Mouse (Mus musculus) neural tube, embryonic 12.5 days (tissue): ENCODE data around the gene Smim22. TPM values are rescaled to one million over a fixed set of nuclear protein-coding genes. Genes with fewer than 3 reads are reported as not detected.
A peak's percentile ranks its signal among the peaks of the same experiment; 100 is the strongest.

Experiments
- ATAC-seq: fragments of 200-750 bp; cut with Nextera tagmentation; 2 replicates; pipeline ENCODE4 v1.8.0; 2017; ENCODE audit warnings: low read depth, mild to moderate bottlenecking, moderate TSS enrichment, moderate library complexity; ENCODE audit not compliant: low FRiP score
- H3K27ac ChIP-seq: fragments of 300-500 bp; sonication (generic); 2 replicates; pipeline ENCODE4 v1.5.1; 2016
- H3K27me3 ChIP-seq: fragments of 300-500 bp; sonication (generic); replicated peaks from 2 replicates; pipeline ENCODE4 v1.6.1; 2016; ENCODE audit warnings: mild to moderate bottlenecking
- H3K36me3 ChIP-seq: fragments of 300-500 bp; sonication (generic); 2 replicates; pipeline ENCODE4 v1.6.1; 2016; ENCODE audit warnings: mild to moderate bottlenecking
- H3K4me1 ChIP-seq: fragments of 300-500 bp; sonication (generic); 2 replicates; pipeline ENCODE4 v1.6.1; 2016
- H3K4me2 ChIP-seq: fragments of 300-500 bp; sonication (generic); replicated peaks from 2 replicates; pipeline ENCODE4 v1.6.1; 2016; ENCODE audit warnings: mild to moderate bottlenecking
- H3K4me3 ChIP-seq: fragments of 300-500 bp; sonication (generic); 2 replicates; pipeline ENCODE4 v1.5.1; 2016
- H3K9ac ChIP-seq: fragments of 300-500 bp; sonication (generic); 2 replicates; pipeline ENCODE4 v1.6.1; 2016; ENCODE audit warnings: mild to moderate bottlenecking
- H3K9me3 ChIP-seq: fragments of 300-500 bp; sonication (generic); 2 replicates; pipeline ENCODE4 v1.6.1; 2016; ENCODE audit warnings: mild to moderate bottlenecking
- WGBS: fragments of 180-500 bp; shearing (Covaris S2); methylation state at CpG from one replicate; pipeline ENCODE4 v1.1.7; 2016; 5-methylcytosine and 5-hydroxymethylcytosine counted together
- polyA plus RNA-seq: library from polyadenylated mRNA; unstranded; fragments of >200 nt; fragmentation: Nextera tagmentation; extraction: Ambion mirVana; gene quantifications from 2 replicates; pipeline ENCODE4 v1.2.1, GENCODE M21; 2016

The Smim22 gene
- polyA plus RNA-seq, 1 experiment from 2014 or later = not detected

DNA sequence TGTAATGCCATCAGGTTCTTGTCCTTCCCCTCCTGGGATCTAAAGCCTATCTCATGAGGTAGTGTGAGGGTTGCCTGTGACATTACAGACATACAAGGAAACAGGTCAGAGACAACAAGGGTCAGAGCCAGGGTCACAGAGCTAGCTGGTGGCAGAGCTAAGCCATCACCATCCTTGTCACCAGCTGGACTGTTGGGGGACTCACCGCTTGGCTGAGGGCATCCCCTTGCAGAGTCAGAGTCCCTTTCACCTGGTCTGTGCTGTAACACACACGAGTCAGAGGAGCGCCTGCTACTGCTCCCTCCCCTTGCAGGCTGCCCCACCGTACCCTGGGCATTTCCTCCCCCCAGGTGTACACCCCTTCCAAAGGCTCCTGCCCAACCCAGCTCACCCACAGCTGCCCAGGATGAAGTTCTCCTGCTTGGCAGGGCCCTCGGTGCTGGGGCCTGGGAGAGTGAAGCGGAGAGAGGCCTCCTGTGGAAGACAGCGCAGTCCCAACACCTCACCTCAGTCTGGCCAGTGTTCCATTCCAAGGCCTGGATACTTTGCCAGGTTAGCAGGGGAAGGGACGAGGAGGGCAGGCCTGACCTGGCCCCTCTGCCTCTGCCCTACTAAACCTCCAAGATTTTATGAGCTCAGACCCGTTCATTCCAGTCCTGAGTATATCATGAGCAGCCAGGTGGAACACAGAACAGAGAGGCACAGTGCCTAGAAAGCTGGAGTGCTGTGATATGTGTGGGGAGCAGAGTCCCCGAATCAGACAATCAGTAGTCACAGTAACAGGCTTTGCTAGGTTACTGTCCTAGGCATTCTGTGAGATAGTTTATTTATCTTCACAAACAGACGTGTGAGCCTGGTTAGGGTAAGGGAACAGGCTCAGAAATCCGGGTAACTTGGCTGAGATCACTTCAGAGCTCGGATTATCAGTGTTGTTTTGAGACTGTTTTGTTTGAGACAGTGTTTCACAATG, 5.2 kb downstream of the Smim22 start:
- no peaks in the 10 kb centered on the region for H3K9me3 ChIP-seq
- H3K27ac ChIP-seq = no peak overlapping the region; the same call in 1 of the 2 replicates
- no peak for ATAC-seq

DNA sequence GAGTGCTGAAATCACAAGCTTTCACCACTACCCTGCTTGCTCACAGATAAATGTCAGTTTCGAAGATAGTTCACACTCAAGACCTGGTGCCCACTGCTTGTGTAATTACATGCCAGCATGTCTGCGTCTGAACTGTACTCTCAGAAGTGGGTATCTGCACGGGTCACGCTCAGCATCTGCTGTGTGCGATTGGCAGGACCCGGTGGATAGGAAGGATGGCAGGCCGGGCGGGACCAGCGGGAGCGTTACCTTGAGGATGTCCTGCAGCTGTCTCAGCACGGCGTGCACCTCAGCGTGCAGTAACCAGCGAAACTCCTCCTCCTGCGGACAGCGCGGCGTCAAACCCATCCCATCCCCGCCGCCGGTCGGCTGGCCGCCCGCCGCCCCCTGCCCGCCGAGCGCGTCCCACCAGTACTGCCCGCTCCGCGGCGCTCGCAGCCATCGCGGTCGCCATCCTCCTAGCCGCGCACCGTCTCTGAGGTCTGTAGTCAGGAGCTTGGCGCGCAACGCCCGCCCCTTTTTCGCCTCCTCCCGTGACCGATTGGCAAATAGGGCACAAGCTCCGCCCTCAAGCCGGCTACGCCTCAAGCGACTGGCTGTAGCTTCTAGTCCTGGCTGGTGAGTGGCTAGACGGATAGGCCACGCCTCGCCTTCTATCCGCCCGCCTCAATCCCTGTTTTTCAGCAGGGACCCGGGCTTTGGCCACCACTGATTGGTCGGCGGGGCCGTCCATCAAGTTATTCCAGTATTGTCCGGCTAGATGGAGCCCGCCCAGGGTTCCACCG, 6.2 kb downstream of the Smim22 start, which contains the start of gene Rogdi:
Gene Rogdi (minus strand): TSS at position 500 of the 785 bp plus-strand sequence.
- no peaks in the 10 kb centered on the region for H3K27me3 ChIP-seq
- peaks cover 14% of the 10 kb centered on the region for H3K4me1 ChIP-seq
- H3K27ac ChIP-seq = no peak within 1 kb of the TSS; the same call in 1 of the 2 replicates
- peak within 1 kb of the TSS; percentile 78 for H3K4me2 ChIP-seq
- 1% methylated on average over 62 of the region's 63 CpGs for WGBS
- H3K4me3 ChIP-seq = peak within 1 kb of the TSS; percentile 45
- H3K9ac ChIP-seq = peak within 1 kb of the TSS; percentile 59
- peaks cover 51% of the 10 kb centered on the region for H3K36me3 ChIP-seq
- H3K9me3 ChIP-seq = no peaks in the 10 kb centered on the region
- ATAC-seq = peak; percentile 98

More for the DNA sequence above, 5.2 kb downstream of the Smim22 start:
- Histone ChIP-seq H3K4me1 (peaks cover 14% of the 10 kb centered on the region), H3K4me3 (peak overlapping the region; percentile 45), H3K27me3 (no peaks in the 10 kb centered on the region), H3K4me2 (peak overlapping the region; percentile 78), H3K36me3 (peaks cover 42% of the 10 kb centered on the region), H3K9ac (peak overlapping the region; percentile 59)
- 55% methylated on average over 13 of the region's 13 CpGs for WGBS

DNA sequence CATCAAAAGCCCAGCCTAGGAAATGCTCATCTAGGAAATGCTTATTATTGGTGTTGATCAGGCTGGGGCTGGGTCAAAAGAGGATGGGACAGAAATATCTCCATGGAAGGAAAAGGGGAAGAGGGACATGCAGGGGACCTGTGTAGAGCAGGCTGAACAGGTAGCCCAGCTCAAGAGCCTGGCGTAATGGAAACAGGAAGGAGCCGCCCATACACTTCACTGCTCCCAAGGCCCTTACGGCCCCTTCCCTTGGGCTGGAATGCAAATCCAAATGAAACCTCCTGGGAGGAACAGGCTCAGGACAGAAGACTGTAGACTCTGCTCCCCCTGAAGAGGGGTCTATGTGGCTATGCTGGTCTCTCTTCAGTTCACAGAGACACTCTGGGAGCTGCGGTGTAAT, 7.5 kb downstream of the Smim22 start:
- peaks cover 58% of the 10 kb centered on the region for H3K36me3 ChIP-seq
- peaks cover 14% of the 10 kb centered on the region for H3K4me1 ChIP-seq
- no peak overlapping the region for H3K4me2 ChIP-seq
- no peaks in the 10 kb centered on the region for H3K9me3 ChIP-seq
- no peak overlapping the region for H3K9ac ChIP-seq
- ATAC-seq = no peak
- H3K27me3 ChIP-seq = no peaks in the 10 kb centered on the region
- H3K27ac ChIP-seq = no peak overlapping the region
- 92% methylated on average over 4 of the region's 4 CpGs for WGBS
- H3K4me3 ChIP-seq = no peak overlapping the region

DNA sequence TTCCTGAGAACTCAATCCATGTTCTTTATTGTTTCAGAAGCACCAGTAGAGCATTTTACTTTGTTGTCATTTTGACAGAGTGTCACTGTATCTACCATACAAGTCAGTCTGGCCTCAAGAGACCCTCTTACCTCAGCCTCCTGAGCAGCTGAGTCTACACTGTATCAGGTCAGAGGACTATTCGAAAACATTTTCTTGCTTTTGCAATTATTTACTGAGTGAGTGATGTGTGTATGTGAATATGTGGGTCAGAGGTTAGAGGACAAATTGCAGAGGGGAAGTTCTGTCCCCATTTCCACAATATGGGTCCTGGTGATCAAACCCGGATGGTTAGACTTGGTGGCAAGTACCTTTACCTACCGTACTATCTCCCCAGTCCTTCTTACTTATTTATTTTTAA, 16.9 kb downstream of the Smim22 start:
- Histone ChIP-seq H3K27me3 (no peaks in the 10 kb centered on the region), H3K4me1 (no peaks in the 10 kb centered on the region), H3K9ac (no peak overlapping the region), H3K4me2 (no peak overlapping the region), H3K4me3 (no peak overlapping the region), H3K27ac (no peak overlapping the region), H3K9me3 (no peaks in the 10 kb centered on the region), H3K36me3 (peaks cover 93% of the 10 kb centered on the region)
- ATAC-seq = no peak
- 98% methylated on average over 3 of the region's 3 CpGs for WGBS

DNA sequence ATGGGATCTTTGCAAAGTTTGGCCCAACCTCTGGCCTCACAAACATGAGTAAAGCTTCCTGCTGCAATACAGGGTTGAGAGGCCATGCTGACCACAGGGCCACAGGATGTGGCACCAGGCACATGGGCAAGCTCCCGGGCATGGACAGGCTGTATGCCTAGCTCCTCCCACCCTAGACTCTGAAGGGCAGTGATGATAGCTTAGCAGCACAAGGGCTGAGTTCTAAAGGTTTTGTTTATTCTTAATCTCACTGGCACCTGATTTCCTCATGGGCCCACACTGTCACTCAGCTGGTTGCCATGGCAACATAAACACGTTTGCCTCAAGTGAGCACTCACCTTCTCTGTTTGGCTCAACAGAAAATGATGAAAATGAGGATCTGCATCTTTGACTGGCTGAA, 22.8 kb downstream of the Smim22 start:
- no peak overlapping the region for H3K9ac ChIP-seq
- no peaks in the 10 kb centered on the region for H3K4me1 ChIP-seq
- WGBS = 80% methylated on average over 2 of the region's 2 CpGs
- H3K27me3 ChIP-seq = no peaks in the 10 kb centered on the region
- ATAC-seq = no peak
- no peak overlapping the region for H3K4me3 ChIP-seq
- H3K9me3 ChIP-seq = no peaks in the 10 kb centered on the region
- no peak overlapping the region for H3K27ac ChIP-seq
- H3K36me3 ChIP-seq = peaks cover 98% of the 10 kb centered on the region
- H3K4me2 ChIP-seq = no peak overlapping the region

DNA sequence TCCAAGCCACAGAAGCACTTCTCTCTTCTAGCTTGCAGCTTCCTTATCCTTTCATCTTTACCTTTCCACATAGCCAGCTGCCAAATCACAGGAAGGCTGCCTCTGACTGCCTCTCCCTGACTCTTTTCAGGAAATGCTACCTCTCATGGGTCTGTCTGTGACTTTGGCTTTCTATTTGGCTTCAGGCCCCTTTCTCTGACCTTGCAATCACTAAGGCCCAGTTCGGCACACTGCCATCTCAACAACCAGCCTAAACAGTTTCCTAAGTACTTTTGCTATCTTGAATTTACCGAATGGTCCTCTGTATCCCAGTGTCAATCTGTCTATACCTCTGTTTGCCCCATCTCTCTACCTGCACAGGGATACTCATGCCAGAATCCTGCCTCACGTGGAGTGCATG, 28.5 kb downstream of the Smim22 start:
- H3K4me2 ChIP-seq = no peak overlapping the region
- ATAC-seq = no peak
- H3K4me1 ChIP-seq = no peaks in the 10 kb centered on the region
- H3K27ac ChIP-seq = no peak overlapping the region
- no peak overlapping the region for H3K4me3 ChIP-seq
- no peaks in the 10 kb centered on the region for H3K9me3 ChIP-seq
- H3K36me3 ChIP-seq = peaks cover 95% of the 10 kb centered on the region
- no peak overlapping the region for H3K9ac ChIP-seq
- WGBS = 96% methylated on average over 3 of the region's 3 CpGs
- H3K27me3 ChIP-seq = no peaks in the 10 kb centered on the region

DNA sequence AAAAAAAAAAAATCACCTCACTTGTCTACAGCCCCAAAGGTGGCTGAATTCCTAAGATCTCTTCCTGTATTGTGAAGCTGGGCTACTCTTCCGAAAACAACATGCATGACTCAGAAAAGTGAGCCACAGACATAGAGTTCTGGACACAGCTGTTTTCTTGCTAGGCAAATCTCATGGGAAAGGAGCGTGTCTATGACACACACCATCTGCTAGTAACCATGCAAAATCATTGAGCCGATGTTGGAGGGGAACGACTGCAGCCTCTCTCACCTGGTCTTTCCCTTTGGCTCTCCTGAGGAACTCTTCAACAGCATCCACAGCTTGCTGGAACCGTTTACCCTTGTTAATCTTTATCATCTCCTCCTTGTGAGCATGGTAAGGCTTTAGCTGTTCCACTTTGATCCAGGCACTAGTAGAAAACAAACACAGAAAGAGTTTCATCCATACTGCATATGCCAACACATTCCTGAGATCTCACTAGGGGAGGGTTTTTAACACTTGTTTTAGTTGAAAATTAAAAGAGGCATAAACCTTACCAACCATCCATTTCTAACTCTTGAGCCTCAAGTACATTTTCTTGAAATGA, 29.7 kb downstream of the Smim22 start:
- ATAC-seq = no peak
- H3K4me2 ChIP-seq = no peak overlapping the region
- H3K27me3 ChIP-seq = no peaks in the 10 kb centered on the region
- H3K4me3 ChIP-seq = no peak overlapping the region
- no peak overlapping the region for H3K27ac ChIP-seq
- no peak overlapping the region for H3K9ac ChIP-seq
- H3K9me3 ChIP-seq = no peaks in the 10 kb centered on the region
- no peaks in the 10 kb centered on the region for H3K4me1 ChIP-seq
- WGBS = 83% methylated on average over 5 of the region's 5 CpGs
- H3K36me3 ChIP-seq = peaks cover 95% of the 10 kb centered on the region

DNA sequence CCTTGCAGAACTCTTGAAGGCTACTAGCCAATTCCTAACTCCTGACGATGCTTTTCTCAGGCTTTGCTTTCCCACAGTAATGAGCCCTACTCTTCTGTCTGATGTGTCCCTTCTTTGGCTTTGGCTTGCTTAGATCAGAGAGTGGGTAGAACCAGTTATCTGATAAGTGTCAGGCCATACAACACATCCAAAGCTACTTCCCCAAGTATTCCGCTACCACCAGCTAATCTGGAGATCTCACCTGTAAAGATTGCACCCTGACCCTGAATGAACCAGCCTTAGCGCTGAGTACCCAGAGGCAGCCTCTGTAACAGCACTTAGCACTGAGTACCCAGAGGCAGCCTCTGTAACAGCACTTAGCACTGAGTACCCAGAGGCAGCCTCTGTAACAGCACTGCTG, 38.2 kb downstream of the Smim22 start:
- Histone ChIP-seq H3K4me2 (no peak overlapping the region), H3K36me3 (peaks cover 69% of the 10 kb centered on the region), H3K27me3 (no peaks in the 10 kb centered on the region), H3K9me3 (no peaks in the 10 kb centered on the region), H3K4me1 (peaks cover 16% of the 10 kb centered on the region), H3K27ac (no peak overlapping the region), H3K4me3 (no peak overlapping the region), H3K9ac (no peak overlapping the region)
- 98% methylated on average over 3 of the region's 3 CpGs for WGBS
- ATAC-seq = no peak

DNA sequence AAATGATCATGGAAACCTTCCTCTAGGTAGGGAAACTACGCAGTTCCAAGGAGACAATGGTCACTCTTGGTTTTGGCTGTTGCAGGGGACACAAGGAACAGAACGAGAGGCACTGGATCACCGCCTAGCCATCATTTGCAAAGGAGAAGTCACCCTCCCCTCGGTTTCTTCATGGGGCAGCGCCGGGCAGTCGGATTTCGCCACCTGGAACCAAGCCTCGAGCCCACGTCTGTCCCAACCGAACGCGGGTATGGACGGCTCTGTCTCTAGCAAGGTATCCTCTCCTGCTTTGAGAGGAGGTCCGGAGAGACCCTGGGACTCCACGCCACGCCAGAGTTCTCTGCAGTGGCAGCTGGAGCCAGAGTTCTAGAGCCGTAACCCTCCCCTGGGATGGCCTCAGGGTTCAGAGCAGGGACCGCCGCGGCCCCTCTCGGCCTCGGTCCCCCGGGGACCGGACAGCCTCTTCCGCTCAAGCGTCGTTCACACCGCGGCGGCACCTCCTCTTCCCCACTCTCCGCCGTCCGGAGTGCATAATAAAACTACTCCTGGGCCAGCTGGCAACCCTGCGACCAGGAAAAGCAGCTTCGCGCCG, 42.2 kb downstream of the Smim22 start:
- WGBS = under 1% methylated on average over 38 of the region's 38 CpGs

DNA sequence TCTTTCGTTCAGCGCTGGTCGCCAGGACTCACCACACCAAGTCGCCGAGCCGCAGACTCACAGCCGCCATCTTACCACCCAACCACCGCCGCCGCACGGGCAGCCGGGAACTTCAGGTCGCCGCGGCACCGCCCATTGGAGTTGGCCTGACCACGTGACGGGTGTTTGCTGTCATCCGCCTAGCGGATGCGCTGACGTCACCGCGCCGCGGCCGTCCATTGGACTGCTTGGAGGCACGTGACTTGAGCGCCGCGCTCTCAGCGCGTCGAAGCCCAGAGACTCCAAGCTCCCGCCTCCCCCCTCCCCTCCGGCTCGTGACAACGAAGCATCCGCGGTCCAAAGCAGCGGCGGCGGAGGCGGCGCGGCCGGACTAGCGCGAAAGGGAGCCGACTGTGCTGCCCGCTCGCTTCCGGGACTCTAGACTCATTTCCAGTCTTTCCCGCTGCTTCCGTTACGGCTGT, 42.7 kb downstream of the Smim22 start, which contains the start of the genes Glyr1 and Ubn1:
Gene Glyr1 (minus strand): TSS at position 90 of the 461 bp plus-strand sequence.
Gene Ubn1 (plus strand): TSS at position 284 of the 461 bp plus-strand sequence.
- Histone ChIP-seq H3K36me3 (peaks cover 35% of the 10 kb centered on the region), H3K9ac (peak within 1 kb of the TSS; percentile 92), H3K4me2 (peak within 1 kb of the TSS; percentile 97), H3K27me3 (no peaks in the 10 kb centered on the region), H3K4me1 (peaks cover 21% of the 10 kb centered on the region), H3K9me3 (no peaks in the 10 kb centered on the region), H3K4me3 (peak within 1 kb of the TSS; percentile 97), H3K27ac (peak within 1 kb of the TSS; percentile 90)
- WGBS = under 1% methylated on average over 56 of the region's 56 CpGs
- peak; percentile 99 for ATAC-seq

More for the DNA sequence above, 42.2 kb downstream of the Smim22 start:
- peak; percentile 54 for ATAC-seq
- Histone ChIP-seq H3K27ac (peak overlapping the region; percentile 86), H3K9me3 (no peaks in the 10 kb centered on the region), H3K4me1 (peaks cover 21% of the 10 kb centered on the region), H3K4me2 (peak overlapping the region; percentile 88), H3K27me3 (no peaks in the 10 kb centered on the region), H3K36me3 (peaks cover 40% of the 10 kb centered on the region), H3K9ac (peak overlapping the region; percentile 92), H3K4me3 (peak overlapping the region; percentile 97)

DNA sequence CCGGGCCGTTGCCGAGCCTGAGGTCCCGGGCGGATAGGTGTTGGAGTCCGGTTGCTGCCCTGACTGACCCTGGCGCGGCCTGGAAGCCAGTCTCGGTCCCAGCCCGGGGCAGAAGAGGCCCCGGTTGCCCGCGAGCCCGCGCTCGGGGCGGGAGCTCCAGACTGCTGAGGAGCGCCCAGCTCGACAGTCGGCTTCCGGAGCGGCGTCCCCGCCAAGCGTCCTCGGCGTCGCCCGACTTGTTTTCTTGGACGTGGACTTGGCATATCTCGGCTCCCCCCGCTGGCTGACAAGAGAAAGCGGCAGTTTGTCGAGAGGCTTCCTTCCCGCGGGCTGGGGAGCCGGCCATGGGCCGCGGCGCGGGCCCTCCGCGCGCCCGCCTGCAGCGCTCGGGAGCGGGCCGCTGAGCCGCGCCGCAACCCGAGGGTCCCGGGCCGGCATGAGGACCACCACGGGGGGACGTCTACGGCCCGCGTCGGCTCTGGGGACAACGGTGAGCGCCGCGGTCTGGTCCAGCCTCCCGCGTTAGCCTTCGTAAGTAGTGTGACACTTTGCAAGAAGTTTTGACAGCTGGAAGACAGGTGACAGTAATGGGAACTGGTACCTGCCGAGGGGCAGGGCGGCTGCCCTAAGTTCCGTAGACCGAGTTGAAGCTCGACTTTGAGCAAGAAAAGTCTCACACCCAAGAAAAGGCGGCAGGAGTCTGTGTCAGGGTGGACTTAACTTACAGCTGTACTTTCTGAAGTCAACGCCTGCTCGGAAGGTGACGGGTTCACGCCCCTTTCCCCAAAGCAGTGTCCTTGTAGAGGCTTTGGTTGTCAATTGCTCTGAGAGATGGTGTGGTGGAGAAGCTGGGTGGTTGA, 43.4 kb downstream of the Smim22 start:
- H3K36me3 ChIP-seq = peaks cover 34% of the 10 kb centered on the region
- under 1% methylated on average over 78 of the region's 78 CpGs for whole genome bisulfite sequencing

More for the DNA sequence above, 43.4 kb downstream of the Smim22 start:
- Histone ChIP-seq H3K4me1 (peaks cover 21% of the 10 kb centered on the region), H3K27ac (peak overlapping the region; percentile 90), H3K9me3 (no peaks in the 10 kb centered on the region), H3K4me3 (peak overlapping the region; percentile 97), H3K4me2 (peak overlapping the region; percentile 97), H3K9ac (peak overlapping the region; percentile 83), H3K27me3 (no peaks in the 10 kb centered on the region)
- ATAC-seq = peak; percentile 81
